Mouse (Mus musculus) retina, embryonic 14.5 days (tissue): ENCODE measurements at regions not wholly inside any gene's neighbourhood (a gene's known extent, or its start where the extent isn't known, plus 50 kb on each side); places are given as distances from the start of the nearest gene placed in this dataset.

Source experiments
- DNase-seq: peaks from one replicate; pipeline ENCODE4 v3.0.0-alpha.2; 2015; ENCODE audit warnings: low spot score

- no peak for DNase-seq
These were observed 356.5 kb downstream of the Dnah5 start for GRCm38 (mm10) chr15:28560035-28560434.

GRCm38 (mm10) chr15:28595294-28595693 is 391.7 kb downstream of the Dnah5 start:
- no peak for DNase-seq

- DNase-seq = no peak
These were observed 392.2 kb downstream of the Dnah5 start for GRCm38 (mm10) chr15:28595725-28596124.

DNA sequence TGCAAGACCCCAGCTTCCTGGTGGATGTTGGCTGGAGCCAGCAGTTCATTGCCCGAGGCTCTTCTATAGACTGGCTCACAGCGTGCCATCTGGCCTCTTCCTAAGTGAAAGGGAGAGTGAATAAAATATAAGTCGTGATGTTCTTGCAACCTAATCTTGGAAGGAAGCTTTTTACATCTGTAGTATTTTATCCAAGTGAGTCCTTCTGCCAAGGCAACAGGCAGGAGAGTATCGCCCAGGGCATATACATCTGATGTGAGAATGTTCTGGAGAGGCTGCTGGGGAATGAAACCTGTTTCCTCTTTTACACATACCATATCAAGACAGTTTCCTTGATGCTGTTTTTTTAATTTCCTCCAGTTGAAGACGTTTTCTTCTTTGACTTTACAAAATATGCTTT is 396.6 kb downstream of the Dnah5 start:
- DNase-seq = no peak

DNA sequence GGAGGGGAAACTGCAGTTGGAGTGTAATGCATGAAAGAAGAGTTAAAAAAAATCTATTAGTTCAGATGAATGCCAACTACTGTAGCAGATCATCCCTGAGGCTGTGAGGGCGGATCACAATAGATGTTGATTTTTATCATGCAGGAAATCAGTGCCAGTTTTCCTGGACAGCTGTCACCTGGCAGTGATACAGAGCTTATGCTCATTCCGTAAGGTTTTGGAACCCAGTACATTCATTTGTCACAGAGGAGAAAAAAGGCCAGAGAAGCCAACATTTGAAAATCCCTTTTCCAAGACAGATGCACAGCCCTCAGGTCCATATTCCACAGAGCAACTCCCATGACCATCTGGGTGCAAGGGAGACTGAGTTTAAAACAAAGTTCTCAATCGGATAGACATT is 412.1 kb downstream of the Dnah5 start:
- no peak for DNase-seq

GRCm38 (mm10) chr15:28640349-28640748 is 436.8 kb downstream of the Dnah5 start:
- no peak for DNase-seq

GRCm38 (mm10) chr15:28645122-28645521 is 441.6 kb downstream of the Dnah5 start:
- no peak for DNase-seq

GRCm38 (mm10) chr15:28653996-28654395 is 450.4 kb downstream of the Dnah5 start:
- DNase-seq = peak; percentile 37

GRCm38 (mm10) chr15:28663847-28664602 is 460.5 kb downstream of the Dnah5 start:
- DNase-seq = peak; percentile 22
